Mouse (Mus musculus) neural tube, embryonic 11.5 days (tissue): ENCODE results near the gene Dennd1b. TPM values are rescaled to one million over a fixed set of nuclear protein-coding genes. Genes with fewer than 3 reads are reported as not detected.

Experiments
- ATAC-seq: fragments of 200-750 bp; cut with Nextera tagmentation; 2 replicates; pipeline ENCODE4 v1.8.0; 2017; ENCODE audit warnings: moderate number of reproducible peaks, mild to moderate bottlenecking, moderate TSS enrichment, moderate library complexity; ENCODE audit not compliant: insufficient read depth, low FRiP score, low TSS enrichment
- DNase-seq: peaks from one replicate; pipeline ENCODE4 v3.0.0-alpha.2; 2015; ENCODE audit warnings: low spot score
- H3K27ac ChIP-seq: fragments of 300-500 bp; sonication (generic); 2 replicates; pipeline ENCODE4 v1.5.1; 2014; ENCODE audit warnings: low read depth, mild to moderate bottlenecking, low read length
- H3K27me3 ChIP-seq: fragments of 300-500 bp; sonication (generic); 2 replicates; pipeline ENCODE4 v1.6.1; 2014; ENCODE audit warnings: mild to moderate bottlenecking, low read length, mixed read lengths; ENCODE audit not compliant: control insufficient read depth, insufficient read depth
- H3K36me3 ChIP-seq: fragments of 300-500 bp; sonication (generic); 2 replicates; pipeline ENCODE4 v1.6.1; 2014; ENCODE audit warnings: mild to moderate bottlenecking, low read length, moderate library complexity, mixed read lengths; ENCODE audit not compliant: control insufficient read depth, insufficient read depth
- H3K4me1 ChIP-seq: fragments of 300-500 bp; sonication (generic); 2 replicates; pipeline ENCODE4 v1.6.1; 2014; ENCODE audit warnings: low read length, mixed read lengths; ENCODE audit not compliant: control insufficient read depth, insufficient read depth
- H3K4me2 ChIP-seq: fragments of 300-500 bp; sonication (generic); 2 replicates; pipeline ENCODE4 v1.6.1; 2014; ENCODE audit warnings: low read depth, mild to moderate bottlenecking, moderate library complexity
- H3K4me3 ChIP-seq: fragments of 300-500 bp; sonication (generic); 2 replicates; pipeline ENCODE4 v1.5.1; 2014; ENCODE audit warnings: low read depth, low read length
- H3K9ac ChIP-seq: fragments of 300-500 bp; sonication (generic); 2 replicates; pipeline ENCODE4 v1.6.1; 2014; ENCODE audit warnings: mild to moderate bottlenecking, low read length
- H3K9me3 ChIP-seq: fragments of 300-500 bp; sonication (generic); 2 replicates; pipeline ENCODE4 v1.6.1; 2016; ENCODE audit warnings: low read length; ENCODE audit not compliant: control insufficient read depth
- WGBS: fragments of 180-500 bp; shearing (Covaris S2); extraction: QIAGEN DNeasy Blood & Tissue Kit; methylation state at CpG from one replicate; pipeline ENCODE4 v1.1.7; 2014; 5-methylcytosine and 5-hydroxymethylcytosine counted together
- polyA plus RNA-seq: library from polyadenylated mRNA; unstranded; fragments of >200 nt; fragmentation: Nextera tagmentation; extraction: Ambion mirVana; gene quantifications from 2 replicates; pipeline ENCODE4 v1.2.1, GENCODE M21; 2014

The Dennd1b gene
- polyA plus RNA-seq, 1 experiment from 2014 or later, result 10.6 TPM

DNA sequence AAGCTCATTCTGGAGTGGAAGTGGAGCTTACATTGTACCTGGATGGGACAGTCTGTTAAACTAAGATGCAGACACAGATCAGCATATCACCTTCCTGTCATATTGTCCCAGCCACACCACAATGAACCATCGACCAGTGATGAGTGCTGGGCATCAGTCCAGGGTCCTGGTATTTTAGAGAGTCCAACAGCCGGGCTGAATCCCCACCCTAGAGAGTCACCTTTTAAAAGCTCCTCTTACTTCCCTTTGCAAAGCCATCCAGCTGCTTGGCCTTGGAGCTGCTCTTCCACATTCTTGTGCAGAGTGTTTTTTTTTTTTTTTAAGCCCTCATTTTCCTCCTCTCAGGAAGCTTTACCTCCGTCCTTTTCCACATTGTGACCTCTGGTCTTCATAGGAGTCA is 33.2 kb upstream of the Dennd1b start:
- H3K4me2 ChIP-seq, result no peak overlapping the region
- H3K9ac ChIP-seq, result no peak overlapping the region
- 77% methylated on average over 3 of the region's 3 CpGs for WGBS
- H3K4me3 ChIP-seq, result no peak overlapping the region
- H3K27ac ChIP-seq, result no peak overlapping the region
- H3K9me3 ChIP-seq, result no peaks in the 10 kb centered on the region
- DNase-seq (no peak), ATAC-seq (no peak)
- no peaks in the 10 kb centered on the region for H3K36me3 ChIP-seq
- H3K27me3 ChIP-seq, result no peaks in the 10 kb centered on the region
- no peaks in the 10 kb centered on the region for H3K4me1 ChIP-seq

DNA sequence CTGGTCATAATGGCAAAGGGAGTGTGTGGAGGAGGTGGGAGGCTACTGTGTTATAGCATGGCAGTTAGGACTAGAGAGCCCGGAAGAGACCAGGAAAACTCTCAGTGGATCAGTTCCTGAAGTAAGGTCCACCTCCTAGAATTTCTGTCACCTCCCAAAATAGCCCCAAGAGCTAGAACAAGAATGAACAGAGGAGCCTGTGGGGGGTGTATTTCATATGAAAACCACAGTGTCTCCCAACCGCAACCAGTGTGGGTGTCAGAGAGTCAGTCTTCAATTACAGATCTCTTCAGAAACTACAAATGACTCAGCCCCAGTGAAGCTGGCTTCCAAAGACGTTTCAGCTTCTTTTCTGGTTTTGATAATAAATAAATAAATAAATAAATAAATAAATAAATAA is 32.4 kb upstream of the Dennd1b start:
- H3K27ac ChIP-seq, result no peak overlapping the region
- no peaks in the 10 kb centered on the region for H3K4me1 ChIP-seq
- no peak overlapping the region for H3K4me3 ChIP-seq
- H3K27me3 ChIP-seq, result no peaks in the 10 kb centered on the region
- no peak overlapping the region for H3K9ac ChIP-seq
- H3K36me3 ChIP-seq, result no peaks in the 10 kb centered on the region
- H3K9me3 ChIP-seq, result no peaks in the 10 kb centered on the region
- no peak for ATAC-seq
- DNase-seq, result no peak
- WGBS, result 80% methylated on average over 3 of the region's 3 CpGs
- no peak overlapping the region for H3K4me2 ChIP-seq

DNA sequence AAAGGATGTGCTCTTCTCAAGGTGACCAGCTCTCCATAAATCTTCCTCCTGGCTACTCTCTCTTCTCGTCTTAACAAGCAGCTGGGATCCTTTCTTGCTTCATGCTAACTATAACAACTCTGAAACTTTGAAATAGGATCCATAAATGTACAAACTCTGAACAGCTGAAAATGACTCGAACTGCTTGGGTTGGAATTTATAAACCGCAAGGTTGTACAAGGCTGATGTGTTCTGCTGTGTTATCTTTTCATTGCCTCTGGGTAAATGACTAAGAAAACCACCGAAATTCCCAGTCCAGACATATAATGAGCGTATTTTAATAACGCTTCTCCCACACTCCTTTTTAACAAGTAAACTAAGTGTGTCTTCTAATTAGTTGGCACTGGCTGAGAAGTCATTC is 27.1 kb upstream of the Dennd1b start:
- no peaks in the 10 kb centered on the region for H3K9me3 ChIP-seq
- ATAC-seq, result no peak
- no peaks in the 10 kb centered on the region for H3K4me1 ChIP-seq
- no peak overlapping the region for H3K4me3 ChIP-seq
- H3K36me3 ChIP-seq, result no peaks in the 10 kb centered on the region
- no peak for DNase-seq
- H3K9ac ChIP-seq, result no peak overlapping the region
- no peaks in the 10 kb centered on the region for H3K27me3 ChIP-seq
- 87% methylated on average over 6 of the region's 6 CpGs for WGBS
- no peak overlapping the region for H3K27ac ChIP-seq
- no peak overlapping the region for H3K4me2 ChIP-seq

DNA sequence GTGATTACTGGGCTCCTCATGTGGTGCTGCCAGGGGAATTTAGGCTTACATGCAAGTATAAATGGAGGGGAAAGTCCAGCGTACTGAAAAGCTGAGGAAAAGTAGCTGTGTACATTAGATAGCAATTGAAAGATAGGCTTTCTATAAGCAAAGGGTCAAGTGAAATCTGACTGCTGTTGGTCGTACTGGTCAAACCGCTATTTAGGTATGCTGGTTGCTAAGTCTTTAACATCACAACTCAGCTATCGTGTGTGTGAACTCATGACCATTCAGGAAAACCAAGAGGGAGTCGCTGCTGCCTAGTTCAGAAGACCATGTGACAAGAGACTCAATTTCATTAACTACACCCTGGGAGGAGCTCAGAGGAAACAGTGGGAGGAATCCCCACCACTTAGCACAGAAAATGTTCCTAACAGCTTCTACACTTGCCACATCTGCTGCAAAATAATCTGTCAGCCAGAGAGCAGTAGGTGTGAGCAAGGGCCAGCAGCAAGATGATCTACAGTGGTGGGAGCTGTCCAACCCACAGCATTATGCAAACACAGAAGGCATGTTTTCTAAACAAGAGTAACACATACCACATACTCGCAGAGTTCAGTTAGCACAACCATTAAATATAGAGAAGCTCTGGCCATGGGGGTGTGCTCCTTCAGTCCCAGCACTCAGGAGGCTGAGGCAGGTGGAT is 25.4 kb upstream of the Dennd1b start:
- ATAC-seq (no peak), DNase-seq (no peak)
- WGBS, result 86% methylated on average over 6 of the region's 6 CpGs
- Histone ChIP-seq H3K4me2 (no peak overlapping the region), H3K9me3 (no peaks in the 10 kb centered on the region), H3K27ac (no peak overlapping the region), H3K27me3 (no peaks in the 10 kb centered on the region), H3K9ac (no peak overlapping the region), H3K36me3 (no peaks in the 10 kb centered on the region), H3K4me3 (no peak overlapping the region), H3K4me1 (no peaks in the 10 kb centered on the region)

DNA sequence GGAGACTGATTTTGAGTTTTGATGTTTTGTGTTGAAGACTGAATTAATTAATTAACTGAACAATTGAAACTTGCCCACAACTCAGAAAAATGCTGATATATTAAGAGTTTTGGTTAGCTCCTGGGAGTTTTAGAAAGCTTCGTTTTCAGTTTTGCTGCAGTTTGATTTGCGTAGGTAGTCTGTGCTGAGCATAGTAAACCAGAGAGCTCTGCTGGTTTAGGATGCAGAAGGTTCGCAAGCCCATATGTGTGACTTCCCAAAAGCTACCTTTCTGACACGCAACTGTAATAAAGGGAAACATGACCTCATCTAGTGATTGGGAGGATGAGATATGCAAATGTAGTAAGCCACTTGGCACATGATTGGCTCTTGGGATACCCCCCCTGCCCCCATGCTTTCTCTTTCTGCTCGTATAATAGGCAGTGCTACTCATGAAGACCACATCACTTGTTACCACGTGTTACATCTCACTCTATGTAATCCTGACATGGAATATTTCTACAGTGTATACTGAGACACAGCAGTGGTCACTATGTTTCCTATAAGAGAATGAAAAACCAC is 23.6 kb upstream of the Dennd1b start:
- Histone ChIP-seq H3K4me3 (no peak overlapping the region), H3K36me3 (no peaks in the 10 kb centered on the region), H3K4me1 (no peaks in the 10 kb centered on the region), H3K9me3 (no peaks in the 10 kb centered on the region), H3K9ac (no peak overlapping the region), H3K27ac (no peak overlapping the region), H3K4me2 (no peak overlapping the region), H3K27me3 (no peaks in the 10 kb centered on the region)
- DNase-seq, result no peak
- WGBS, result 78% methylated on average over 6 of the region's 6 CpGs
- no peak for ATAC-seq

DNA sequence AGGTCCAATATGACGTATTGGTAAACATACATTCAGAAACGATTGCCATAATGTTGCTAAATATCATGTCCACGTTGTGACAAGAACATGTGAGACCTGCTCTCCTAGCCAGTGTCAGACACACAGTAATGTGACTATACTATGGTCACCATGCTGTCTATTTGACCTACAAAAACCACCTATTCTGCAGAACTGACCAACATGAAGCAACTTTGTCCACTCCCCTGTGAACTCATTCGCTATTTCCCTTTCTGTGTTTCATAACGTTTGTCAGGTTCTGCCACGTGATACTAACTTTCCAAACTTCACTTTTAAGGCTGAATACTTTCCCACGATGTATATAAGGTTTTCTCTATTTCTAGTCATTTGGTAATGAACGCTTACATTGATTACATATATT is 22.8 kb upstream of the Dennd1b start:
- no peak for DNase-seq
- Histone ChIP-seq H3K27me3 (no peaks in the 10 kb centered on the region), H3K9me3 (no peaks in the 10 kb centered on the region), H3K4me3 (no peak overlapping the region), H3K4me1 (no peaks in the 10 kb centered on the region), H3K36me3 (no peaks in the 10 kb centered on the region), H3K9ac (no peak overlapping the region), H3K4me2 (no peak overlapping the region), H3K27ac (no peak overlapping the region)
- WGBS, result 91% methylated on average over 8 of the region's 8 CpGs
- no peak for ATAC-seq

DNA sequence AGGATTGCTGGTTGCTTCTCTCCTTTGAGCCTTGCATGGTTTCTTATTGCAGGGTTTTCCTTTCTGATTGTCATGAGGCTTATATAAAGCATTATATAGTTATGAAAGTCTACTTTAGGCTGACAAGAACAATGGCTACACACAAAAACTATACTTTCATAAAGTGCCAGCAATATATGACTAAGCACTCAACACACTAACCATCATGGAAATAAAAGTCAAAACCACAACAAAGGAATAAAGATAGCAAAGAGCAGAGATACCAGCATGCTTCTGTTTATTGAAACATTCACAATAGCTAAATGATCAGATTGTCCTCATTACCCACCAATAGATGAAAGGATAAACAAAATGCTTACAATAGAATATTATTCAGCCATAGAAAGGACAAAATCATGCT is 11.1 kb upstream of the Dennd1b start:
- Histone ChIP-seq H3K4me1 (no peaks in the 10 kb centered on the region), H3K4me3 (no peak overlapping the region), H3K36me3 (no peaks in the 10 kb centered on the region), H3K9ac (no peak overlapping the region), H3K27ac (no peak overlapping the region), H3K27me3 (no peaks in the 10 kb centered on the region), H3K9me3 (no peaks in the 10 kb centered on the region), H3K4me2 (no peak overlapping the region)
- no peak for ATAC-seq
- no peak for DNase-seq

DNA sequence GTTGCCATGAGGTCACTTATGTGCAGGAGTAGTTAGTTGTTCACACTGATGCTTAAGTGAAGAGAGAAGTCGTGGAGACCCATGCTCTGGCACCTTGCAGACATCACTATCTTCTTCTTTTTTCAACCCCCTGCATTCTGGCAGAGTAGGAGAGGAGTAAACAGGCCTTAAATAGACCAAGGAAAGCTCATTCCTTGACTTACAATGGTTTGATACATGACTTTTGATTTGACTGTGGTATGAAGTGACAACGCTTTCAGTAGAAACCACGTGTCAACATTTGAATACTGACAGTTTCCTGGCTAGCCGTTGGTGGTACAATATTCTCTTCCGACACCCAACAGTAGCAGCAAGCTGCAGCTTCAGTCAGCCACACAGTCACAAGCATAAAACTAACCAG is 8.3 kb upstream of the Dennd1b start:
- DNase-seq, result no peak
- no peak overlapping the region for H3K4me3 ChIP-seq
- no peak overlapping the region for H3K9ac ChIP-seq
- H3K27ac ChIP-seq, result no peak overlapping the region
- no peaks in the 10 kb centered on the region for H3K27me3 ChIP-seq
- WGBS, result 90% methylated on average over 5 of the region's 5 CpGs
- no peaks in the 10 kb centered on the region for H3K9me3 ChIP-seq
- H3K4me2 ChIP-seq, result no peak overlapping the region
- H3K36me3 ChIP-seq, result no peaks in the 10 kb centered on the region
- ATAC-seq, result no peak
- no peaks in the 10 kb centered on the region for H3K4me1 ChIP-seq

DNA sequence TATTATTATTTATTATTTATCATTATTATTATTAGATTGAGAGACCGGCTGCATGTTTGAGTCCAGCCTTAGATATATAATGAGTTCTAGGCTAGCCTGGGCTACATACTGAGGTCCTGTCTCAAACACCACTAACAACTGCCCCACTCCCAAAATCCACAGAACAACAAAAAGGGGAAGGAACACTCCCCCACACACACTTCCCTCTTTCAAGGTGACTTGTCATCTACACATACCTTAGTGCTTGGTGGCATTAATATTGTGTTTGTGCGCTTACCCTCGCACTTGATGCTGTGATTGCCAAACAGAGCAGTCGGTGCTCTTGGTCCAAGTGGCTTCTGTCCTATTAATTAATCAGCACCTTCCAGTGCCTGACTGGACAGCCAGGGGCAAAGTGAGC is 7.8 kb upstream of the Dennd1b start:
- WGBS, result 91% methylated on average over 4 of the region's 4 CpGs
- Histone ChIP-seq H3K27me3 (no peaks in the 10 kb centered on the region), H3K4me3 (no peak overlapping the region), H3K9me3 (no peaks in the 10 kb centered on the region), H3K9ac (no peak overlapping the region), H3K4me2 (no peak overlapping the region), H3K27ac (no peak overlapping the region), H3K4me1 (no peaks in the 10 kb centered on the region), H3K36me3 (no peaks in the 10 kb centered on the region)
- ATAC-seq, result no peak
- DNase-seq, result no peak
